8 mouse cellular contexts compared by ENCODE assay signal in the genomic region with DNA sequence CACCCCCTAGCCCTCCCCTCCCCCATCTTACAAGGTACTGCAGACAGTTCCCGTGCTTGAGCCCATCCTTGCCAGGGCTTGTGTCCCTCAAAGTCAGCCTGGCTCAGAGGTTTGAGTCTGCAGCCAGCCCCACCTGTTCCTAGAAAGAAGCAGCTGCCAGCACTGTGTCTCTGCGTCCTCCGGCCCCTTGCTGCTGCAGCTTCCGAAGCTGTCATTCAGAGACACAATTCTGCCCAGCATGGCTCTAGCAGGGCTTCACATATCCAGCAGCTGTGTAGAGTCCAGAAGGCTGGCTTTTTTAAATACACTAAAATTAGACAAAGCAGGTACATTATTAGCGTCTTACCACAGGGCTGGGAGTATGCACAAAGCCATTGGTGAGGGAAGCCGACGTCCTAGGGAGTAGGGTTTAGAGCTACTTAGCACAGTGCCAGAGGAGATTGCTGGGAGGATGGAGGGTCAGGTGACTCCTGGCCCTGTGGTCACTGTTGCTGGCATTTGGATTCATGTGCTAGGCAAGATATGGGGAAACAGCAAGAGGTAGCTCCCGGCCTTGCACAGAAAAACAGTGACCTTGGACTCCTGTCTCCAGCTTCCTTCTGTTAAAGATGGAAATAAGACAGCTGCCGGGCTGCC.
DNase-seq lines count a peak whose midpoint lies in the region; ATAC-seq and TF ChIP-seq lines count a peak whose summit lies in the region.

No protein-coding gene starts in this region.

- H3K4me1 ChIP-seq in forebrain, embryonic 11.5 days (replicated peaks; ENCODE audit: control insufficient read depth, insufficient read depth, low read length) = peaks cover 13% of the 10 kb centered on the region
- peaks cover 8% of the 10 kb centered on the region for H3K4me1 ChIP-seq in hindbrain, embryonic 11.5 days (replicated peaks; ENCODE audit: control insufficient read depth, insufficient read depth, low read length)
- peaks cover 48% of the 10 kb centered on the region for H3K4me1 ChIP-seq in midbrain, embryonic 15.5 days

- TF ChIP-seq CTCF in gastrocnemius, adult 2 months (IDR thresholded peaks at IDR 0.05) = no peak

- H3K9ac ChIP-seq in forebrain, embryonic 11.5 days (ENCODE audit: low read length) = no peak overlapping the region
- no peak overlapping the region for H3K9ac ChIP-seq in hindbrain, embryonic 11.5 days (ENCODE audit: low read depth, low read length)
- no peak overlapping the region for H3K9ac ChIP-seq in midbrain, embryonic 15.5 days

- no peak overlapping the region for H3K27ac ChIP-seq in gastrocnemius, adult 2 months
- H3K27ac ChIP-seq in forebrain, embryonic 11.5 days (ENCODE audit: low read depth, low read length) = peak overlapping the region; percentile 50
- peak overlapping the region; percentile 27; the same call in 1 of the 2 replicates for H3K27ac ChIP-seq in hindbrain, embryonic 11.5 days (ENCODE audit: low read depth, low read length)
- H3K27ac ChIP-seq in midbrain, embryonic 15.5 days = peak overlapping the region; percentile 62

- no peaks in the 10 kb centered on the region for H3K27me3 ChIP-seq in forebrain, embryonic 11.5 days (ENCODE audit: control insufficient read depth, insufficient read depth, low read length)
- H3K27me3 ChIP-seq in hindbrain, embryonic 11.5 days (ENCODE audit: control insufficient read depth, insufficient read depth, low read length) = no peaks in the 10 kb centered on the region
- H3K27me3 ChIP-seq in midbrain, embryonic 15.5 days (replicated peaks) = no peaks in the 10 kb centered on the region

- no peaks in the 10 kb centered on the region for H3K36me3 ChIP-seq in forebrain, embryonic 11.5 days (ENCODE audit: control insufficient read depth, insufficient read depth, low read length)
- no peaks in the 10 kb centered on the region for H3K36me3 ChIP-seq in hindbrain, embryonic 11.5 days (ENCODE audit: control insufficient read depth, insufficient read depth, low read length)
- no peaks in the 10 kb centered on the region for H3K36me3 ChIP-seq in midbrain, embryonic 15.5 days (replicated peaks)

- peak; percentile 27; the same call in 1 of the 2 replicates for ATAC-seq in forebrain, embryonic 11.5 days (replicated peaks; ENCODE audit: low FRiP score)
- peak; percentile 33; the same call in 1 of the 2 replicates for ATAC-seq in hindbrain, embryonic 11.5 days (ENCODE audit: low FRiP score)
- ATAC-seq in midbrain, embryonic 15.5 days (replicated peaks) = peak; percentile 59

- H3K9me3 ChIP-seq in forebrain, embryonic 11.5 days (ENCODE audit: control insufficient read depth, low read length) = no peaks in the 10 kb centered on the region
- H3K9me3 ChIP-seq in hindbrain, embryonic 11.5 days (ENCODE audit: control insufficient read depth, low read length) = no peaks in the 10 kb centered on the region
- no peaks in the 10 kb centered on the region for H3K9me3 ChIP-seq in midbrain, embryonic 15.5 days

- DNase-seq in gastrocnemius, adult 2 months = peak; percentile 38
- no peak for DNase-seq in gastrocnemius, adult 8-10 months (ENCODE audit: low spot score in 2 of 2)
- no peak for DNase-seq in forebrain, embryonic 11.5 days (ENCODE audit: low spot score)
- peak; percentile 35 for DNase-seq in hindbrain, embryonic 11.5 days (ENCODE audit: low spot score)
- DNase-seq in lung, adult 18-20 months = no peak
- no peak for DNase-seq in thymus, postnatal 10 days (ENCODE audit: low spot score in 2 of 2)
- DNase-seq in right cerebral cortex, postnatal 10 days (ENCODE audit: low spot score in 2 of 2) = no peak

- H3K4me3 ChIP-seq in gastrocnemius, adult 2 months = no peak overlapping the region
- H3K4me3 ChIP-seq in forebrain, embryonic 11.5 days (ENCODE audit: low read depth, low read length) = no peak overlapping the region
- no peak overlapping the region for H3K4me3 ChIP-seq in hindbrain, embryonic 11.5 days (ENCODE audit: low read depth, low read length)
- no peak overlapping the region for H3K4me3 ChIP-seq in midbrain, embryonic 15.5 days

- intact Hi-C loops in gastrocnemius, adult 2 months (cut with DNase I) = no loop called here

- 20% methylated on average over 9 of the region's 9 CpGs for WGBS in forebrain, embryonic 11.5 days
- 26% methylated on average over 9 of the region's 9 CpGs for WGBS in hindbrain, embryonic 11.5 days
- WGBS in midbrain, embryonic 15.5 days = 12% methylated on average over 9 of the region's 9 CpGs

- H3K4me2 ChIP-seq in forebrain, embryonic 11.5 days (ENCODE audit: low read depth, low read length, severe bottlenecking) = 0 out of 2 replicates have a peak overlapping the region, but pooled peaks have one; percentile 5
- H3K4me2 ChIP-seq in hindbrain, embryonic 11.5 days (replicated peaks; ENCODE audit: low read depth, low read length) = no peak overlapping the region
- no peak overlapping the region for H3K4me2 ChIP-seq in midbrain, embryonic 15.5 days

Comparison
In these comparisons a context has a peak if more than half of its experiments do, and no peak if none do; other contexts are left out.
1. DNase-seq: peak in gastrocnemius, adult 2 months (single experiment) and hindbrain, embryonic 11.5 days (single experiment); none in gastrocnemius, adult 8-10 months (0 of 2), forebrain, embryonic 11.5 days (single experiment), lung, adult 18-20 months (0 of 2), thymus, postnatal 10 days (0 of 2) and right cerebral cortex, postnatal 10 days (0 of 2).
2. Peak in every context shown above with its lines, with median percentiles within 50 percentile points of each other: ATAC-seq.